Mouse (Mus musculus): ENCODE data around the gene Hfe2.
"Not testable (repeated sequence)": the region's sequence is repeated elsewhere in the genome, so short reads cannot be mapped to it uniquely, and the experiment has no call there.

Hfe2 gene

DNA sequence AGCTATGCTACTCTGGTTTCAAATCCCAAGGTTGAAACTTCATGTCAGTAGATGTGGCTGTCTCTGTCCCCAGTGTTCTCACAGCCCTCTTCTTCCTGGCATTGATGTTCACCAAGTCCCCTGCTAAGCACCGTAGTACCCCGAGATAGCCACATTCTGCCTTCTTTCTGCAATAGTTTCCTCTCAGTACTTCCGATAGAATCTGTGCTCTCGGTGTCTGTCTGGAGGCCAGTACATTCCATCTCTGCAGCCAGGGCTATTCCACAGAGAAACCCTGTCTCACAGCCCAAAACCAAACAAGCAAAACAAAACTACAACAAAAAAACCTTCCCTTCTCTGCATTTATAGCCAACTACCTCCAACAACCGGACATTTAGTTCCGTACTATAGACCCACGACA lies 28.8 kb upstream of the Hfe2 start:
- in situ Hi-C loops (cut with MseI, MboI), result no loop called here

DNA sequence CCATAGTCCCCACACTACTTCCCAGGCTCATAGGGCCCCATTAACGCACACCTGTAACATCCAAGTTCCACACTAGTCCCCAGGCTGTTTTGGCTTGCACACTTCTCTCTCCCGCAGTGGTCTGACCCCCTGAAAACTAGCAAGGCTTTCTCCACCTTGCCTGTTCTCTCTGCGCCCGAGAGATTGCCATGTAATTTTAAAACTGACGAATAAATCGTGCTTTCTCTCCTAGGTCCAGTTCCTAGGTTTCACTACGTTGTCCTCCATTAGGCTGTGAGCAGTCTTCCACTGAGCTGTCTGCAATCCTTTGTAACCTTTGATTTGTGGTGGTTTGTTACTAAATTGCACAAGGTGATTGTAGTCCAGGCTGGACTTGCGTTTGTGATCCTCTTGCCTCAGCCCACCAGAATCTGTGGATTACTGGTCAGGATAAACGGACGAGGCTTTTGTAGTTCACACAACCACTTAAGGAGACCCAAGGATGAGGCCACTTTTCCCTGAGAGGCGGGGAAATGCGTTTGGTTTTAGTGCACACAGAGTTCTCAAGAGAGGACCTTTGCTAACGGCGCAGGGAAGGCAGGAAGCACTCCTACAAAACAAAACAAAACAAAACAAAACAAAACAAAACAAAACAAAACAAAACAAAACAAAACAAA lies 28.2 kb upstream of the Hfe2 start:
- in situ Hi-C loops (cut with MseI, MboI), result not testable (repeated sequence)

DNA sequence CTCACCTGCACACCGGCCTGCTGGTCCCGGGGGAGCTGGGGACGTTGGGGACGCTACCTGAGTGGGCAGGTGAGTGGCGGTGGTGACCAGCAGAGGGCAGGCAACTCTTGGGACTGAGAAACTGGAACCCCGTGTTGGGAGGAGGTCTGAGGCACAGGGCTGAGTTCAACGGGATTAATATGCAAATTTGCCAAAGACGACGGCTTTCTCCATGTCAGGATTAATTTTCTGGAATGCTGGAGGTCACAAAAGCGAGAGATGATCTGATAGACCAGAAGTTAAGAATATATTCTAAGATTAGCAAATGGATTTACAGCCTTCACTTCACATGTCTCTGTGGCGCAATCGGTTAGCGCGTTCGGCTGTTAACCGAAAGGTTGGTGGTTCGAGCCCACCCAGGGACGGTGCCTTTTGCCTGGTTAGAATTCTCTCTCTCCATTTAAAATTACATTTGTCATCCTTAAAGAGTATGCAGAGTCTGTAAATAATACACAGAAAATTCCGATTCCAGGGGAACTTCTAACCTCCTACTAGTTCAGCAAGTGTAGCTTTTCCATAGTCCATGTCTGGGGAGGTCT lies 27.4 kb upstream of the Hfe2 start:
- in situ Hi-C loops (cut with MseI, MboI), result no loop called here

DNA sequence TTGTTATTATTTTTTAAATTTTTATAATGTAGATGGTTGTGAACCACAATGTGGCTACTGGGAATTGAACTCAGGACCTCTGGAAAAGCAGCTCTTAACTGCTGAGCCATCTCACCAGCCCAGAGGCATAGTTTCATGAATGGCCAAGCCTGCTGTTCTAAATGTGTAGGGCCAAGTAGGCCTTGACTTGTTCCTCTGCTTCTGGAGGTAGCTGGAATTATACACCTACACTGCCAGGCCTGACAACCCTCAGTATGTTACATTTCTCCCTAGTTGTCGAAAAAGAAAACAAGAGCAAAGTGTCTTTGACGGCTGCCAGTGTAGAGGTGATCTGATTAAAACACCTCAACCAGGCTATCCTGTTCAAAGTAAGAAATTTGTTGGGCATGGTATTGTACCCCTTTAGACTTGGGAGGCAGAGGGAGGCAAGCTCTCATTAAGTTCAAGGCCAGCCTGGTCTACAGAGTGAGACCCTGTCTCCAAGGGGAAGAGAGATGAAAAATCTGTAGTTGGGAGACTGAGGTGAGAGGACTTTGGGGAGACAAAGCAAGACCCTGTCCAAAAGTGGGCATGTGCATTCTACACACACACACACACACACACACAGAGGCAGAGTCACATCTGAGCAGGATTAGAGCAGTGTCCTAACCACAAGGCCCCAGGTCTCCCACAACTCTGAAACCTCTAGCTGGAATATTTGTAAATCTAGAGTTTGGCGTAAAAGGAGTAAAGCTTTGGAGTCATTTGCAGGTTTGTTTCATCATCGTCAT lies 26.3 kb upstream of the Hfe2 start:
- in situ Hi-C loops (cut with MseI, MboI), result no loop called here

DNA sequence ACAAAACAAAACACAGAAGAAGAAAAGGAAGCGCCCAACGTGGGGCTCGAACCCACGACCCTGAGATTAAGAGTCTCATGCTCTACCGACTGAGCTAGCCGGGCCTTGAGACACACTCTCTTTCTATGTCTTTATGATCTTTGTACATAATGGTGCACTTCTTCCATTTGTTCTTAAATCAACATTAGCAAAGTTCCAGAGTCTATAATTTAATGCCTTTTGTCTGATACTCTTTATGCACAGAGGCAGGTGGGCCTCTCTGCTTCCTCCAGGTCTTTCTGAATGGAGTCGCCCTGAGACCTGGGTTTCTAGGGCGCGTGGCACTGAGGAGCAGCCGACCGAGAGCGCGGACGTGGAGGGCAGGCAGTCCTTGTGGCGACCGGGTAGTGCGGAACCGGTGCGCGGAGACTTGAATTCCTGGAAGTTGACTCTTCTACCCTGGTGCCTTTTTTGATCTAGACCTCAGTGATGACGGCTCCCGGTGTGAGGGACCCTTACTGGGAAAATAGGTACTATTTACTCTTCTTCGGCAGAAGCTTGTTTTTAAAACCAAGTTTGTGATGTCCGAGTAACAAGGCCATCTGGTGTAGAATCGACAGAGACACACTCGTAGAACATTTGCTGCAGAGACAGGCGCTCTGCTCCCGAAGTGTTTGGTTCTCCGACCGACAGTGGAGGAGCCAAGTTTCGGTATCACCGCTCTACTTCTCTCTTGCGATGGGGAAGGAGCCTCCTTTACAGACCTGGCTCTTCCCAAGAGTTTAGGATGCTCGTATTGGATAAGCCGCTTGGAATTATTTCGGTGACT lies 25.3 kb upstream of the Hfe2 start:
- in situ Hi-C loops (cut with MseI, MboI), result no loop called here

DNA sequence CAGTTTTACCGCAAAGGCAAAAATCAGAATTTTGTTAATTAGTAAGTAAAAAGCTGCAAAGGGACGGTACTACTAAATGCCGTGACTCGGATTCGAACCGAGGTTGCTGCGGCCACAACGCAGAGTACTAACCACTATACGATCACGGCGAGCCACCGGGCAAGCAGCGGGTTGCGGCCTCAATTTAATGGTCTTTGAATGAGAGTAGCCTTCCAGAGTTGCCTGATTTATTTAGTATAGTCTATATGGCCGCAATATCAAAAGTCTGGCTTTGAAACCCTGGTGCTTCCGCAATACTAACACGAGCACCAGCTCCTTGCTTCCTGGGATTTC lies 24.7 kb upstream of the Hfe2 start:
- in situ Hi-C loops (cut with MseI, MboI), result no loop called here

DNA sequence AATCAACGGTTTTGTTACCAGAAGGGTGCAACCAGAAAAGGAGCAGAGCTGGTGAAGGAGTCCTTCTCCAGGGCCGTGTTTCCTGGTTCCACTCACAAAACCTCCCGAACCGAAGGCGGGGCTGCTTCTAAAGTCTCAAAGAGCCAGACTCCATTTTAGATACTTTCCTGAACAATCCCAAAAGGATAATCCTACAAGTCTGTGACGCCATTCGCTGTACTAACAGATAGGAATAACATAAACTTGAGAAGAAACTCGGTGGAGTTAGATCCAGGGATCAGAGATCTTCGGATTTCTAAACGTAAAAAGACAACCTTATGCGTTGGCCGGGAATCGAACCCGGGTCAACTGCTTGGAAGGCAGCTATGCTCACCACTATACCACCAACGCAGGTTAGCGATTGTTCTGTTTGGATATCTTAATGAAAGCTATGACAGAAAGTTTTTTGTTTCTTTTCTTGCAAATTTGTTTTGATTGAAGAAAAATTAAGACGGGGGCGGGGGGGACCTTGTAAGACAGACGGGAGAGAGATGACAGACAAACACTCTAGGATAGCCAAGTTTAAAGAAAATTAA lies 24.2 kb upstream of the Hfe2 start:
- in situ Hi-C loops (cut with MseI, MboI), result no loop called here

DNA sequence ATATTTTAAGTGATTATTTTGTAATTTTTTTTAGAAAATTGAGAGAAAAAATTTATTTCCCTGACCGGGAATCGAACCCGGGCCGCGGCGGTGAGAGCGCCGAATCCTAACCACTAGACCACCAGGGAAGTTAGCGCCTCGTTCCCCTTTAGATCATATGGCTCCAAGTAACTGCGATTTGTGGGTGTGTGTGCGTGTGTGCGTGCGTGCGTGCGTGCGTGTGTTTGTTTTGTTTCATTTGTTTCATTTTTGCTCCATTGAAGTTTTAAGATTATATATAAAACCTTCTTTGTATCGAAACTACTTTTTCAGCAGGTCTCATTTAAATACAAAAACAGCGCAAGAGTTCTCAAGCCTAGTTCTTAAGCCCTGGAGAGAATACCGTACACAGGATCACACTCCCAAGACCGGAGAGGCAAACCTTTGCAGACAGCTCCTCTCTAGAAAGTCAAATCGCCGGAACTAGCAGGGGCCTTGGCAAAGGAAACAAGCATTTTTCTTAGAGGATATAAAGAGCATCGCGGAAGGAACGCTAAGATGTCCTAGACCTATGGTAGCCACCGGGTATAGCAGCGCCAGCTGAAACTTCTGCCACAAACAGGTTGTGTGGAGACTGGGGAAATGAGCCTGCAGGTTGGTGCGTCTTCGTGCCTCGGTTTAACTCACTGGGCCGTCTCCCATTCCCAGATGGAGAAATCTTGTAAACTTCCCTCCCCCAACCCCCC lies 23.4 kb upstream of the Hfe2 start:
- in situ Hi-C loops (cut with MseI, MboI), result no loop called here

DNA sequence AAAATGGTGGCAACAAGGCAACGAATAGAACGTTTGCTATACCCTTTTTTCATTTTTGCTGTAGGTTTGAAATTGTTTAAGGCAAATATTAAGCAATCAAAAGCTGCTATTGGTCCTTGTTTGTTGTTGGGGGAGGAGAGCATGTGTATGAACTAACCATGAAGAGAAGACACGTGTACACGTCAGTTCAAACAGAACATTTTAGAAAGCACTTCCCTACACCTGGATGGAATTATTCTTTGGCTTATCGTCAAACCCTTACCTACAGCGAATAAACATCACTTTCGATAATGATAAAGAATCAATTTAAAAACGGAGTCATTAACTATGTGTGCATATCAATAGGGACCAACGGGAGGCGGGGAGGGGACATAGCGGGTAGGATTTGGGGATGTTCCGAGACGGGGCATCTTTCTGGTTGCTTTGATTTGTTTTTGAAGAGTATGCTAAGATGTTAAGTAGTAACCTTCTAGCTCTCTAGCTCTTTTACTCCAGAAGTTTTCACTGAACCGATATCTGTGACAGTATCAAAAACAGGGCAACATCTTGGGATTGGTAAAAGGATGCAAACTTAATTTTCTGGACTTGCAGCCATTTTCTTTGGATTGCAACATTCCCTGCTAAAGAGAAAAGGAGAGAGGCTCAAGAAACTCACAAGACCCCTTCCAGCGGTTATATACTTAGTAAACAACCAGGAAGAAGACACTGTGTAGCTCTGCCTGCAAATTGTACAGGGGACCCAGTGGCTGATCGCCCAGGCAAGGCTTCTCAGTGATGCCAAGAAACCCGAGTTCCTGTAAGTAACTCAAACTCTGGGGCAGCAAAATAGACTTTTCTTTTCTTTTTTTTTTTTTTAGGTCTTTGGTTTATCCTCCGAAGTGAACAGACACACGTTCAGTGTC lies 22.5 kb upstream of the Hfe2 start:
- in situ Hi-C loops (cut with MseI, MboI), result no loop called here

DNA sequence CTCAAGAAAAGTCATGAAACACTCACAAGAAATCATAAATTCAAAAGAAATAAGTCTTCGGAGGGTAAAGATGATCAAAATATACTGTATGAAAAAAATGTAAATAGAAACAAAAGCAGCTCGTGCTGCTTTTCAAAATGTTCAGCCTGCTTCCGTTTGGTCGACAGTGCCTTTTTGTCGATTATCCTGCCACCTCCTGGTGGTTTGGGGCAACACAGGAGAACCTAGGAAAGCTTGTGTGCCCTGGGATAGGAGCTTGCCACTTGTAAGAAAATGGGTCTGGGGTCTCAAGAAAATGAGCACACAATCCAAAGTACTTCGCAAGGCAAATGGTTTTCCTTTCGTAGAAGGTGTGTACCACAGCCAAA lies 21.9 kb upstream of the Hfe2 start:
- in situ Hi-C loops (cut with MseI, MboI), result no loop called here

DNA sequence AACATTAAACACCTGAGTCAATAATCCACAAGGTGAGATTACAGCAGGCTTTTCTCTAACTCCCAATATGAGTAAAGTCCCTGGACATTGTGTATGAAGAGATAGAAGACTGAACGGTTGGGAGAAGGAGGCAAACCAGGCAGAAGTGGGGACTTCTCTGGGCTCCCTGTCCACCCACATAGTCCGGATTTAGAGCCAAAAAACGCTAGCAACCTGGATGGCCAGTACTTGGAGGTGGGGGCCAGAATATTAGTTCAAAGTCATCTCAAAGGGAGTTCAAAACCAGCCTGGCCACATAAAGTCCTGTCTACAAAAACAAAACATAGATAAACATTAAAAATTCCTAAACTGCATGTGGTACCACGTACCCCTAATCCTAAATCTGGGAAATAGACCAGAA lies 21.0 kb upstream of the Hfe2 start:
- in situ Hi-C loops (cut with MseI, MboI), result no loop called here

DNA sequence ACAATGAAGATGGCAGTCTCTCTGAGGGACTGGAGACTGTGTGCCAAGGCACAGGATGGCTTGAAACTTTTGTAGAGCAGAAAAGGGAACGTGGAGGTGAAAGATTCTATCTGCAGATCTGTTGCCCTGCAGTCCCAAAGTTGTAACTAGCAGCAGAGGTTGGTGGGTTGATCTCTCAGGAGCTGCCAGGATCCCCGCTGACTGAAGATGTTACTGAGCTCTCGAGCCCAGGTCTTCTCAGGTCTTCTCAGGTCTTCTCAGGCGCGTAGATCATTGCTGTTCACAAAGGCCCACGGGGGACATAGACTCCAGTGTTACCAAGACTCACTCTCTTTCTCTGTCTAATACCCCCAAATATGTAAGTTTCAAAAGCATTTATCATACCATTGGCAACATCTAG lies 20.0 kb upstream of the Hfe2 start:
- in situ Hi-C loops (cut with MseI, MboI), result no loop called here

DNA sequence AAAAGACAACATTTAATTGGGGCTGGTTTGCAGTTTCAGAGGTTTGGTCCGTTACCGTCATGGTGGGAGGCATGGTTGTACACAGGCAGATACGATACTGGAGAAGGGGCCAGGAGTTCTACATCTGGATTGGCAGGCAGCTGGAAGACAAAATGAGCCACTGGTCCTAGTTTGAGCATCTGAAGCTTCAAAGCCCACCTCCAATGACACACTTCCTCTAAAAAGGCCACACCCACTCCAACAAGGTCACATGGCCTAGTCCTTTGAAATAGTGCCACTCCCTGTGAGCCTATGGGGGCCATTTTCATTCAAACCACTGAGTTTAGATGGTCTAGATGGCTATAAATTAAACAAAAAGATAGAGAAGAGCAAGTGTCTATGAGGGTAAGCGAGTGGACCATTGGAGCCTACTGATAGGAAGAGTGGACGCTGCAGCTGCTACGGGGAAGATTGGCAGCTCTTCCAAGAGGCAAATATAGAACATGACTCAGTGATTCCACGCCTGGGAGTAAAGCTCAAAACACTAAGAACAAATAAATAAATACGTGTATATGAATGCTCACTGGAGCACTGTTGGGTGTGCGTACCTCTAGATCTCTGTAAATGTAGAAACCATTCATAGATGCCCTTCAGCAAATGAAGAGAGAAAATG lies 18.4 kb upstream of the Hfe2 start:
- in situ Hi-C loops (cut with MseI, MboI), result no loop called here

DNA sequence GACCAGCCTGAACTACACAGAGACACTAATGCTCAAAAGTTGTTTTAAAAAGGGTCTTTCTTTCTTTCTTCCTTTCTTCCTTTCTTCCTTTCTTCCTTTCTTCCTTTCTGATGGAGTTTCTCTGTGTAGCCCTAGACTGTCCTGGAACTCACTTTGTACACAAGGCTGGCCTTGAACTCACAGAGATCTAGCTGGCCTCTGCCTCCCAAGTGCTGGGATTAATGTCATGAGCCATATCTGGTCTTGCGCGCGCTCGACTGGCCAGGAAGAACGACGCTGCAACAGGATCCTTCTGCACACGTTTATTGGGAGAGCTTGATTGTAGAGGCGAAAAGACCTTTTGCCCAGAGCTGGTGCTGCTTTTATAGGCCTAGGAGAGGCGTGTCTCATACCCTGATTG lies 17.0 kb upstream of the Hfe2 start:
- in situ Hi-C loops (cut with MseI, MboI), result not testable (repeated sequence)

DNA sequence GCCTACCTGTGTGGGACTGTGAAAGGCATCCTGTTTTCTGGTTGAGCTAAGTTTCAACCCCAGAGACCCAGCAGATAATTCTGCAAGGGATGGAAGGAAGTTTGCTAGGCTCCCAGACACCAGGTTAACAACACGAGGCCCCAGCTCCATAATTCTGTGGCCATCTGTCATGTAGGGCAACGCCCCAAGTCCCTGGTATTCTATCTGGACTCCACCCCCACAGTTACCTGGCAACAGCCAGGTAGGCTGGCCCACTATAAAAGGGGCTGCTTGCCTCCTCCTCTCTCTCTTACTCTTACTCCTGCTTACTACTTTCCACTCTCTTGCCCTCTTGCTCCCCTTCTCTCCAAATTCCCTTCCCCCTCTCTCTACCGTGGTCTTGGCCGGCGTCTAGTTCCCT lies 4.8 kb upstream of the Hfe2 start:
- in situ Hi-C loops (cut with MseI, MboI), result no loop called here

DNA sequence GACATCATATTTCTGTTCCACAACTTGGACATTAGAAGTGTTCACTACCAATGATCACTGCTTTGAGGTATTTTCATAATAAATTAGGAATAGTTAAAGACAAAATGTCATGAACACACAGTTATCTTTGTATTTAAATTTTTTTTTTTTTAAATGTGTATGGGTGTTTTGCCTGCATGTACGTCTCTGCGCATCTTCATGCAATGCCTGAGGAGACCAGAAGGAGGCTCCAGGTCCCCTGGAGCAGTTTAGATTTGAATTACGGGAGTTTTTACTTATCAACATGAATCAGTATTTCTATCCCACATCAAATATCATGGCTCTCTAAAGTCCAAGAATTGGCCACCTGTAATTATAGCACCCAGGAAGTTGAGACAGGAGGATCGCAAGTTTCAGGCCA lies 2.8 kb upstream of the Hfe2 start:
- in situ Hi-C loops (cut with MseI, MboI), result no loop called here

DNA sequence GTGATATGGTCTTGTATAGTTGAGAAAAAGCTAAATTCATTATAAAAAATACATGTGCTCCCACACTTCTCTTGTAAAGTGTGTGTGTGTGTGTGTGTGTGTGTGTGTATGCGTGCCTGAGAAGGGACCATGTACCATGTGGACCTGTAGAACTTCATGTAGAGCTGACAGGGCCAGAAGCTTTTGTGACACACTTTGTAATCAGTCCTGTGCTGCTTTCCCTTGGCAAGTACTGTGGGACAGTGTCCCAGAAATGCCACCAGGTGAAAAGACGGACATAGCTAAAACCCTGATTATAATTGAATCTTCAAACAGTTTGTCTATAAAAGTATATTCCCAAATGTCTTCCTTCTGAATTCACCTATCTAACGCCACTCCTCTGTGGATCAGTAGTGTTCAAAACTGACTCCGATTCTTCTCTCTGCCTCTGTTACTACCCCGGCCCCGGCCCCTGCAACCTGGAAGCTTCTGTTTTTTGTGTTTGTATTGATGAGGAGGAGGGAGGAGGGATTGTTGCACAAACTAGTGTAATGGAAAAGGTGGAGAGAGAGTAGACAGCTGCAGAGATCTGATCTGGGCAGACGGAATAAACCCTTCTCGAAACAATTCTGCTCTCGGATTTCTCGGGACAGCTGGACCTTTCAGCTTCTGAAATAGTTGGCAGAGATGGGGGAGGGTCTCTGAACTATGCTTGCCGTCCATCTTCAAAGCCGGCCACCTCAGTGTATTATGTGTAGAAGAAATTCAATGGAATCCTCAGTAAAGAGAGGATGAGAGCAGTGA lies 753 bp upstream of the Hfe2 start:
- in situ Hi-C loops (cut with MseI, MboI), result no loop called here

DNA sequence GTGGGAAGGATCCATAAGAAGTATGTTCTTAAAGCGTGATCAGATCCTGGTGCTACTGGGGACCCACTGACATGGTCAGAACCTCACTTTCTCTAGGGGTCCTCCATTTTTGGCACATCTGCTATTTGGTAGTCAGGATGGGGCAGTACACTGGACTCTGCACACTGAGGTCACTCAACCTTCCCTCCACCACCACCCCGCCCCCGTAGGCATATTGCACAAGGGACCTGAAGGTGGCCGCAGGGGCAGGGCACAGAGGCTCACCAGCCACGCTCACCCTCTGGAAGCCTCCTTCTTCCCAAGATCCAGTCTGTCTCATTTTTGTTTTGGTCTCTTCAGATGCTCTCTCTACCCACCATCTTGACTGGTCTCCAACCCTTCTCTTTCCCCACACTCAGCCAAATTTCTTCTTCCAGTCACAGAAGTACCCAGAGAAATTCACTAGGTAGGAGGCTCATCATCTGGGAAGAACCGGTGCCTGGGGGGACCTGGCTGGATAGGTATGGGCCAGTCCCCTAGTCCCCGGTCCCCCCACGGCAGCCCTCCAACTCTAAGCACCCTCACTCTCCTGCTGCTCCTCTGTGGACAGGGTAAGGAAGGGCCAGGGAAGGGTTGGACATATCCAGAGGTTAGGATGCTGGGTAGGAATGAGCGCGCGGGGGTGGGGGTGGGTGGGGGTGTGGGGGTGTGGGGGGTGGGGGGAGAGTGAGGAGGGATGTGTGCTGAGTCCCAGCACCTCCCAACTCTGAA lies 1.2 kb downstream of the Hfe2 start:
- in situ Hi-C loops (cut with MseI, MboI), result no loop called here

Measured in mouse trophoblast stem cell (cell line).